Mouse (Mus musculus) myocyte (in vitro differentiated cells): Measurements from ENCODE around the gene Nr1d1.
A peak's percentile ranks its signal among the peaks of the same experiment; 100 is the strongest.

Source experiments
- CEBPB ChIP-seq: IDR thresholded peaks from 2 replicates; pipeline ENCODE4 v1.6.1; 2011; ENCODE audit warnings: mild to moderate bottlenecking, moderate library complexity; ENCODE audit not compliant: poor library complexity, insufficient read depth, severe bottlenecking
- POLR2A ChIP-seq: IDR thresholded peaks from one replicate; pipeline ENCODE4 v1.6.1; 2011; ENCODE audit warnings: low read depth, mild to moderate bottlenecking, control low read depth, moderate library complexity; ENCODE audit not compliant: insufficient read length
- USF1 ChIP-seq: IDR thresholded peaks from one replicate; pipeline ENCODE4 v1.6.1; 2011; ENCODE audit warnings: low read depth, mild to moderate bottlenecking, control low read depth, moderate library complexity

GRCm38 (mm10) chr11:98754151-98754620 lies 20.9 kb downstream of the Nr1d1 start:
- TF ChIP-seq CEBPB: no peak
- TF ChIP-seq USF1: no peak
- TF ChIP-seq POLR2A: peak; percentile 46
